22 mouse cellular contexts compared by ENCODE assay signal in the genomic region with DNA sequence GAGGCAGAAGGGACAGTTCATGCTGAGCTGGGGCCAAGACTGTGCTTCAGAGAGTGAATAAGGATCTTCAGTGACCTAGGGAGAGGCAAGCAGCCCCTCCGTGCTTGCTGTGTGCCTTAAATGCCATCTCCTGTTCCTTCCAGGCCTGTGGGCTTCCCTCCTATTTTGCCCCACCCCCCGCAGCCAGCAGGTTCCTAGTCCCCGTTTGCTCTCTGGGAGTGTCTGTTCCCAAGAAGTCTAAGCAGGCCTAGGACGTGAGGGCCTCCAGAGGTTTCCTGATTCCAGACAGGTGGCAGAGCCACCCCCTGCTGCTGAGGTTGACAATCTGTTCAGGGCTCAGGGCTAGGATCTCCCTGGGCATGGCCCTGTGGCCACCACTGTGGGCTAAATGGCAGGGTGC. TPM values are rescaled to one million over a fixed set of nuclear protein-coding genes. Genes with fewer than 3 reads are reported as not detected.
A peak's percentile ranks its signal among the peaks of the same experiment; 100 is the strongest.
DNase-seq lines count a peak whose midpoint lies in the region; ATAC-seq lines count a peak whose summit lies in the region.
"Had no signal": no experiment of that assay in that cellular context is flagged by ENCODE, and none has a peak within 500 bp of the region (broad histone marks: within the 10 kb centered on the region; RNA-seq: fewer than 3 reads in every experiment).

No protein-coding gene starts in this region.

- no peak for DNase-seq in embryonic facial prominence, embryonic 10.5 days (ENCODE audit: low spot score)
- no peak for DNase-seq in liver, embryonic 11.5 days (ENCODE audit: low spot score)
- no peak for DNase-seq in liver
- DNase-seq in adrenal gland, adult 8-10 months, result no peak
- DNase-seq in frontal cortex, postnatal 10 days (ENCODE audit: low spot score in 2 of 2), result no peak
- no peak for DNase-seq in thymus, postnatal 14 days
- DNase-seq: adrenal gland, adult 2 months; cerebellum, adult 18-20 months; cerebellum, postnatal 36 days; gastrocnemius, postnatal 36 days; heart, postnatal 4 days; layer of hippocampus, postnatal 36 days; lung, adult 2 months had no signal

- no peaks in the 10 kb centered on the region for H3K9me3 ChIP-seq in embryonic facial prominence, embryonic 15.5 days (replicated peaks)
- no peaks in the 10 kb centered on the region for H3K9me3 ChIP-seq in embryonic facial prominence, embryonic 10.5 days
- no peaks in the 10 kb centered on the region for H3K9me3 ChIP-seq in liver, embryonic 11.5 days (ENCODE audit: control insufficient read depth, low read length)
- H3K9me3 ChIP-seq: embryonic facial prominence, embryonic 12.5 days; heart, embryonic 13.5 days; megakaryocyte, embryonic 14.5 days had no signal

- H3K27me3 ChIP-seq in embryonic facial prominence, embryonic 15.5 days, result no peaks in the 10 kb centered on the region
- H3K27me3 ChIP-seq in embryonic facial prominence, embryonic 10.5 days (replicated peaks; ENCODE audit: low read depth, poor library complexity, severe bottlenecking), result no peaks in the 10 kb centered on the region
- H3K27me3 ChIP-seq in liver, embryonic 11.5 days (replicated peaks; ENCODE audit: control insufficient read depth, insufficient read depth, low read length), result no peaks in the 10 kb centered on the region
- H3K27me3 ChIP-seq: embryonic facial prominence, embryonic 12.5 days; heart, embryonic 13.5 days had no signal

- no peak overlapping the region for H3K9ac ChIP-seq in embryonic facial prominence, embryonic 15.5 days
- H3K9ac ChIP-seq in liver, embryonic 11.5 days (ENCODE audit: low read depth, low read length), result no peak overlapping the region
- H3K9ac ChIP-seq: embryonic facial prominence, embryonic 12.5 days; heart, embryonic 13.5 days had no signal

- H3K36me3 ChIP-seq in embryonic facial prominence, embryonic 15.5 days, result peaks cover 56% of the 10 kb centered on the region
- H3K36me3 ChIP-seq in embryonic facial prominence, embryonic 10.5 days (replicated peaks), result peaks cover 69% of the 10 kb centered on the region
- peaks cover 14% of the 10 kb centered on the region for H3K36me3 ChIP-seq in liver, embryonic 11.5 days (ENCODE audit: control insufficient read depth, insufficient read depth, low read length)
- peaks cover 30% of the 10 kb centered on the region for H3K36me3 ChIP-seq in macrophage (ENCODE audit: inconsistent target)

- H3K79me2 ChIP-seq in macrophage (ENCODE audit: inconsistent target), result no peaks in the 10 kb centered on the region

- peaks cover 5% of the 10 kb centered on the region; the same call in 1 of the 2 replicates for H3K4me1 ChIP-seq in embryonic facial prominence, embryonic 15.5 days
- H3K4me1 ChIP-seq in embryonic facial prominence, embryonic 10.5 days, result no peaks in the 10 kb centered on the region
- H3K4me1 ChIP-seq in liver, embryonic 11.5 days (replicated peaks; ENCODE audit: control insufficient read depth, insufficient read depth, low read length), result peaks cover 3% of the 10 kb centered on the region
- H3K4me1 ChIP-seq: embryonic facial prominence, embryonic 12.5 days had no signal

- H3K4me2 ChIP-seq in embryonic facial prominence, embryonic 15.5 days (replicated peaks), result no peak overlapping the region
- no peak overlapping the region for H3K4me2 ChIP-seq in liver, embryonic 11.5 days
- H3K4me2 ChIP-seq: embryonic facial prominence, embryonic 12.5 days; heart, embryonic 13.5 days had no signal

- H3K4me3 ChIP-seq in embryonic facial prominence, embryonic 15.5 days (replicated peaks), result no peak overlapping the region
- no peak overlapping the region for H3K4me3 ChIP-seq in embryonic facial prominence, embryonic 10.5 days
- H3K4me3 ChIP-seq in liver, embryonic 11.5 days (ENCODE audit: low read depth, low read length), result no peak overlapping the region
- no peak overlapping the region for H3K4me3 ChIP-seq in macrophage (ENCODE audit: inconsistent target)
- H3K4me3 ChIP-seq: embryonic facial prominence, embryonic 12.5 days; heart, embryonic 13.5 days; megakaryocyte, embryonic 14.5 days had no signal

- WGBS in embryonic facial prominence, embryonic 15.5 days, result 61% methylated on average over 4 of the region's 4 CpGs
- 64% methylated on average over 4 of the region's 4 CpGs for WGBS in embryonic facial prominence, embryonic 10.5 days
- 60% methylated on average over 4 of the region's 4 CpGs for WGBS in liver, embryonic 11.5 days
- 62% methylated on average over 4 of the region's 4 CpGs for WGBS in macrophage (ENCODE audit: missing documents)

- H3K27ac ChIP-seq in embryonic facial prominence, embryonic 15.5 days (replicated peaks), result 0 out of 2 replicates have a peak overlapping the region, but pooled peaks have one; percentile 11
- H3K27ac ChIP-seq in embryonic facial prominence, embryonic 10.5 days (replicated peaks), result no peak overlapping the region
- peak overlapping the region; percentile 40 for H3K27ac ChIP-seq in liver, embryonic 11.5 days (ENCODE audit: low read depth, low read length)
- peak overlapping the region; percentile 93 for H3K27ac ChIP-seq in macrophage
- H3K27ac ChIP-seq: embryonic facial prominence, embryonic 12.5 days; heart, embryonic 13.5 days; hindbrain, postnatal 0 days had no signal

- no peak for ATAC-seq in embryonic facial prominence, embryonic 15.5 days (ENCODE audit: insufficient number of reproducible peaks, low FRiP score, low TSS enrichment, low read depth)
- ATAC-seq in liver, embryonic 11.5 days (replicated peaks; ENCODE audit: low FRiP score), result no peak
- ATAC-seq: hindbrain, postnatal 0 days had no signal

RNA-seq across cellular contexts. Expression of a gene that starts 12.7 kb away (rescaled TPM):
- polyA plus RNA-seq in embryonic facial prominence, embryonic 15.5 days (2015; fragmentation: Nextera tagmentation; extraction: Ambion mirVana), result not detected in 2 replicates
- polyA plus RNA-seq in embryonic facial prominence, embryonic 10.5 days (2016; fragmentation: Nextera tagmentation; extraction: Ambion mirVana), result not detected in 2 replicates
- polyA plus RNA-seq in liver, embryonic 11.5 days (2014; fragmentation: Nextera tagmentation; extraction: Ambion mirVana), result 0.77 and 0.88 TPM in 2 replicates
- total RNA-seq in macrophage (2018; cell fraction: chromatin; rRNA removed), result not detected
- total RNA-seq in macrophage (2018; cell fraction: cytosol; rRNA removed), result not detected
- total RNA-seq in macrophage (2018; cell fraction: nucleus; rRNA removed), result not detected
- polyA plus RNA-seq in macrophage (2018), result not detected in 3 replicates
- total RNA-seq in adrenal gland, adult 8-10 months (2022), result under 1 TPM in 2 of 4 experiments, not detected in 2; 0.43 to 0.46 TPM
- total RNA-seq: adrenal gland, adult 2 months; gastrocnemius, postnatal 36 days; heart, postnatal 4 days; MEL had no signal
- polyA plus RNA-seq: adrenal gland, adult 2 months; embryonic facial prominence, embryonic 12.5 days; heart, embryonic 13.5 days had no signal

RNA-seq across cellular contexts. Expression of a gene that starts 20.3 kb away (rescaled TPM):
- polyA plus RNA-seq in embryonic facial prominence, embryonic 15.5 days (2015; fragmentation: Nextera tagmentation; extraction: Ambion mirVana), result not detected in 2 replicates
- polyA plus RNA-seq in embryonic facial prominence, embryonic 10.5 days (2016; fragmentation: Nextera tagmentation; extraction: Ambion mirVana), result not detected in 2 replicates
- 1.1 TPM in 1 of 2 replicates, not detected in the other for polyA plus RNA-seq in liver, embryonic 11.5 days (2014; fragmentation: Nextera tagmentation; extraction: Ambion mirVana)
- total RNA-seq in macrophage (2018; cell fraction: chromatin; rRNA removed), result not detected
- not detected for total RNA-seq in macrophage (2018; cell fraction: cytosol; rRNA removed)
- not detected for total RNA-seq in macrophage (2018; cell fraction: nucleus; rRNA removed)
- not detected in 3 replicates for polyA plus RNA-seq in macrophage (2018)
- not detected for total RNA-seq in adrenal gland, adult 8-10 months (2022)
- total RNA-seq: adrenal gland, adult 2 months; gastrocnemius, postnatal 36 days; heart, postnatal 4 days; hindbrain, postnatal 0 days; layer of hippocampus, postnatal 36 days; MEL; midbrain, postnatal 0 days had no signal
- polyA plus RNA-seq: adrenal gland, adult 2 months; embryonic facial prominence, embryonic 12.5 days; heart, embryonic 13.5 days; large intestine, adult 2 months; lung, adult 2 months; midbrain, postnatal 0 days had no signal

RNA-seq across cellular contexts. Expression of a gene that starts 48.5 kb away (rescaled TPM):
- 28.7 and 37.0 TPM in 2 replicates for polyA plus RNA-seq in embryonic facial prominence, embryonic 15.5 days (2015; fragmentation: Nextera tagmentation; extraction: Ambion mirVana)
- polyA plus RNA-seq in embryonic facial prominence, embryonic 10.5 days (2016; fragmentation: Nextera tagmentation; extraction: Ambion mirVana), result 45.0 and 50.5 TPM in 2 replicates
- polyA plus RNA-seq in liver, embryonic 11.5 days (2014; fragmentation: Nextera tagmentation; extraction: Ambion mirVana), result 36.1 and 38.8 TPM in 2 replicates
- total RNA-seq in macrophage (2018; cell fraction: chromatin; rRNA removed), result 10 to 100 TPM in 11 of 26 experiments, 1 to 10 TPM in 15; 1.3 to 26.3 (median 5.9) TPM
- total RNA-seq in macrophage (2018; cell fraction: cytosol; rRNA removed), result 1 to 10 TPM; 3.2 to 6.0 (median 4.2) TPM
- total RNA-seq in macrophage (2018; cell fraction: nucleus; rRNA removed), result 10 to 100 TPM in 3 of 26 experiments, 1 to 10 TPM in 23; 1.6 to 18.9 (median 4.7) TPM
- 2.9 to 7.5 TPM (median 5.4 TPM) in 3 replicates for polyA plus RNA-seq in macrophage (2018)
- 10 to 100 TPM; 18.6 to 25.1 (median 20.7) TPM for total RNA-seq in adrenal gland, adult 8-10 months (2022)

RNA-seq across cellular contexts. Expression of a gene that starts 49.5 kb away (rescaled TPM):
- polyA plus RNA-seq in embryonic facial prominence, embryonic 15.5 days (2015; fragmentation: Nextera tagmentation; extraction: Ambion mirVana), result 35.1 and 38.8 TPM in 2 replicates
- polyA plus RNA-seq in embryonic facial prominence, embryonic 10.5 days (2016; fragmentation: Nextera tagmentation; extraction: Ambion mirVana), result 60.7 and 65.1 TPM in 2 replicates
- 27.7 and 29.0 TPM in 2 replicates for polyA plus RNA-seq in liver, embryonic 11.5 days (2014; fragmentation: Nextera tagmentation; extraction: Ambion mirVana)
- total RNA-seq in macrophage (2018; cell fraction: chromatin; rRNA removed), result 100 to 1,000 TPM in 7 of 26 experiments, 10 to 100 TPM in 19; 27.3 to 139 (median 73.3) TPM
- total RNA-seq in macrophage (2018; cell fraction: cytosol; rRNA removed), result 10 to 100 TPM in 17 of 26 experiments, 1 to 10 TPM in 9; 5.3 to 17.3 (median 12.3) TPM
- 100 to 1,000 TPM in 2 of 26 experiments, 10 to 100 TPM in 24; 13.1 to 107 (median 39.2) TPM for total RNA-seq in macrophage (2018; cell fraction: nucleus; rRNA removed)
- 13.8 to 16.1 TPM (median 15.3 TPM) in 3 replicates for polyA plus RNA-seq in macrophage (2018)
- total RNA-seq in adrenal gland, adult 8-10 months (2022), result 10 to 100 TPM; 38.8 to 73.6 (median 49.8) TPM
